Mouse (Mus musculus): ENCODE results near the gene Krt82. TPM values are rescaled to one million over a fixed set of nuclear protein-coding genes. Genes with fewer than 3 reads are reported as not detected.

Krt82 gene
- polyA plus RNA-seq, 1 experiment from 2014 or later: not detected

- 17% methylated on average over 8 of the region's 8 CpGs for WGBS
- Histone ChIP-seq H3K27ac (replicated peaks in 1 of 2; ENCODE audit: control insufficient read depth in 1 of 2, insufficient read depth in 1 of 2, low read depth in 2 of 2, low read length in 2 of 2) (no peak overlapping the region), H3K9me3 (ENCODE audit: control insufficient read depth, low read length) (no peaks in the 10 kb centered on the region), H3K4me3 (ENCODE audit: control insufficient read depth in 1 of 2, insufficient read depth in 1 of 2, low read depth in 1 of 2, low read length in 2 of 2) (no peak overlapping the region), H3K9ac (ENCODE audit: low read length) (no peak overlapping the region), H3K36me3 (ENCODE audit: control insufficient read depth, insufficient read depth, low read length) (no peaks in the 10 kb centered on the region), H3K4me1 (ENCODE audit: control insufficient read depth in 2 of 2, insufficient read depth in 2 of 2, low read length in 2 of 2) (peaks cover 6 to 7% of the 10 kb centered on the region in 2 experiments), H3K4me2 (ENCODE audit: low read length) (no peak overlapping the region), H3K27me3 (ENCODE audit: control insufficient read depth, insufficient read depth, low read length) (no peaks in the 10 kb centered on the region)
- no peak for ATAC-seq (ENCODE audit: insufficient number of reproducible peaks, insufficient read depth, low FRiP score, low read depth)
Measured at GRCm38 (mm10) chr15:101492718-101493117, 57.7 kb downstream of the Krt82 start.

DNA sequence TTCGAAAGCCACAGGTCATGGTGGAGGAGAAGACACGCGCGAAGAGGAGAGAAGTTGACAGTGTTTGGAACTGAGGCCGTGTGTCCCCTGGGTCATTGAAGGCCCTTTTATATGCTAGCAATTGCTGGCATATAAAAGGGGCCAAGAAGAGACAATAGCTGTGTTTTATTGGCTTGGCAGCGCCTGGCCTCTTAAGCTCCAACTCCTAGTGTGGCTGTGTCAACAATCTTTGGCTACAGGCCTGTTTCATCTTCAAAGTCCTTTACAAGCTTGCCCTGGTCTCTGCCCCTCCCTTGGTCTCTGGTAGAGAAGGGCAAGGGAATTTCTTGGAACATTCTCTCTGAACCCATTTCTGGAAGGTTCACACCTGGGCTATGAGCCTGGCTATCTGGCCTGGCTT is 59.0 kb downstream of the Krt82 start, which contains the start of gene Krt83:
Gene Krt83 (minus strand): TSS at position 82 of the 400 bp plus-strand sequence.
- 88% methylated on average over 6 of the region's 6 CpGs for WGBS
- Histone ChIP-seq H3K4me1 (ENCODE audit: control insufficient read depth in 2 of 2, insufficient read depth in 2 of 2, low read length in 2 of 2) (peaks cover 6 to 7% of the 10 kb centered on the region in 2 experiments), H3K27ac (replicated peaks in 1 of 2; ENCODE audit: control insufficient read depth in 1 of 2, insufficient read depth in 1 of 2, low read depth in 2 of 2, low read length in 2 of 2) (no peak within 1 kb of the TSS), H3K9me3 (ENCODE audit: control insufficient read depth, low read length) (no peaks in the 10 kb centered on the region), H3K36me3 (ENCODE audit: control insufficient read depth, insufficient read depth, low read length) (no peaks in the 10 kb centered on the region), H3K4me3 (ENCODE audit: control insufficient read depth in 1 of 2, insufficient read depth in 1 of 2, low read depth in 1 of 2, low read length in 2 of 2) (no peak within 1 kb of the TSS), H3K4me2 (ENCODE audit: low read length) (no peak within 1 kb of the TSS), H3K27me3 (ENCODE audit: control insufficient read depth, insufficient read depth, low read length) (no peaks in the 10 kb centered on the region), H3K9ac (ENCODE audit: low read length) (no peak within 1 kb of the TSS)
- ATAC-seq (ENCODE audit: insufficient number of reproducible peaks, insufficient read depth, low FRiP score, low read depth): no peak

Small RNA genes within 50 kb of the gene (microRNA-seq; reads per million reads assigned to microRNA genes)
- gene Gm44393: not detected
- gene Gm44460: not detected

Other genes starting within 250 kb of the Krt82 start
- gene Krt80, start 180.5 kb downstream of the Krt82 start, polyA plus RNA-seq (2014; fragmentation: Nextera tagmentation; extraction: Ambion mirVana): 6.9 and 8.0 TPM in 2 replicates
- gene Krt7, start 139.6 kb downstream of the Krt82 start, polyA plus RNA-seq (2014; fragmentation: Nextera tagmentation; extraction: Ambion mirVana): 10.0 and 13.7 TPM in 2 replicates
- gene Krt87, start 111.9 kb downstream of the Krt82 start, polyA plus RNA-seq (2014; fragmentation: Nextera tagmentation; extraction: Ambion mirVana): not detected in 2 replicates
- not detected in 2 replicates for gene Krt88, start 102.9 kb downstream of the Krt82 start, polyA plus RNA-seq (2014; fragmentation: Nextera tagmentation; extraction: Ambion mirVana)
- not detected in 2 replicates for gene Krt81, start 86.9 kb downstream of the Krt82 start, polyA plus RNA-seq (2014; fragmentation: Nextera tagmentation; extraction: Ambion mirVana)
- not detected in 2 replicates for gene Krt86, start 77.2 kb downstream of the Krt82 start, polyA plus RNA-seq (2014; fragmentation: Nextera tagmentation; extraction: Ambion mirVana)
- gene Krt83, start 59.2 kb downstream of the Krt82 start, polyA plus RNA-seq (2014; fragmentation: Nextera tagmentation; extraction: Ambion mirVana): not detected in 2 replicates
- not detected in 2 replicates for gene Gm49425, start 33.4 kb downstream of the Krt82 start, polyA plus RNA-seq (2014; fragmentation: Nextera tagmentation; extraction: Ambion mirVana)
- not detected in 2 replicates for gene Krt84, start 17.8 kb downstream of the Krt82 start, polyA plus RNA-seq (2014; fragmentation: Nextera tagmentation; extraction: Ambion mirVana)
- not detected in 2 replicates for gene Krt90, start 12.3 kb upstream of the Krt82 start, polyA plus RNA-seq (2014; fragmentation: Nextera tagmentation; extraction: Ambion mirVana)
- gene Krt75, start 23.2 kb upstream of the Krt82 start, polyA plus RNA-seq (2014; fragmentation: Nextera tagmentation; extraction: Ambion mirVana): 0.05 TPM in 1 of 2 replicates, not detected in the other
- not detected in 2 replicates for gene Gm5414, start 77.5 kb upstream of the Krt82 start, polyA plus RNA-seq (2014; fragmentation: Nextera tagmentation; extraction: Ambion mirVana)
- not detected in 2 replicates for gene Gm5478, start 96.7 kb upstream of the Krt82 start, polyA plus RNA-seq (2014; fragmentation: Nextera tagmentation; extraction: Ambion mirVana)
- not detected in 2 replicates for gene Krt6b, start 129.6 kb upstream of the Krt82 start, polyA plus RNA-seq (2014; fragmentation: Nextera tagmentation; extraction: Ambion mirVana)
- gene Krt6a, start 143.6 kb upstream of the Krt82 start, polyA plus RNA-seq (2014; fragmentation: Nextera tagmentation; extraction: Ambion mirVana): not detected in 2 replicates
- gene Krt5, start 162.2 kb upstream of the Krt82 start, polyA plus RNA-seq (2014; fragmentation: Nextera tagmentation; extraction: Ambion mirVana): not detected in 2 replicates
- not detected in 2 replicates for gene Krt71, start 192.4 kb upstream of the Krt82 start, polyA plus RNA-seq (2014; fragmentation: Nextera tagmentation; extraction: Ambion mirVana)
- not detected in 2 replicates for gene Krt72, start 235.8 kb upstream of the Krt82 start, polyA plus RNA-seq (2014; fragmentation: Nextera tagmentation; extraction: Ambion mirVana)

Data from heart, embryonic 14.5 days (tissue).